Mouse (Mus musculus): ENCODE data around the gene Apol11a. TPM values are rescaled to one million over a fixed set of nuclear protein-coding genes. Genes with fewer than 3 reads are reported as not detected.
"Not testable (repeated sequence)": the region's sequence is repeated elsewhere in the genome, so short reads cannot be mapped to it uniquely, and the experiment has no call there.

Gene Apol11a
- polyA plus RNA-seq, 1 experiment = not detected

GRCm38 (mm10) chr15:77533216-77533615, 25.1 kb downstream of the Apol11a start, which contains the start of gene Apol7c:
Gene Apol7c, minus strand, starts transcription at chr15:77533316.
- TF ChIP-seq CTCF (conservative IDR thresholded peaks at IDR 0.05; ENCODE audit: insufficient read depth, insufficient read length, low read depth, low read length) (no peak), POLR2A (IDR thresholded peaks at IDR 0.05; ENCODE audit: low read depth, low read length) (no peak)
- DNase-seq = no peak
- no peaks in the 10 kb centered on the region for H3K4me1 ChIP-seq (ENCODE audit: control insufficient read depth, insufficient read depth, low read length)
- H3K27ac ChIP-seq (ENCODE audit: insufficient read depth, low read depth, low read length) = no peak within 1 kb of the TSS
- no peak within 1 kb of the TSS for H3K4me3 ChIP-seq (ENCODE audit: insufficient read depth, low read depth, low read length)
- no peaks in the 10 kb centered on the region for H3K27me3 ChIP-seq (replicated peaks; ENCODE audit: control insufficient read depth, insufficient read depth, low read length)
- H3K36me3 ChIP-seq (ENCODE audit: control insufficient read depth, insufficient read depth, low read length) = no peaks in the 10 kb centered on the region

- not testable (repeated sequence) for H3K36me3 ChIP-seq (ENCODE audit: control insufficient read depth, insufficient read depth, low read length); H3K27ac ChIP-seq (ENCODE audit: insufficient read depth, low read depth, low read length); DNase-seq; H3K4me1 ChIP-seq (ENCODE audit: control insufficient read depth, insufficient read depth, low read length); H3K27me3 ChIP-seq (replicated peaks; ENCODE audit: control insufficient read depth, insufficient read depth, low read length); H3K4me3 ChIP-seq (ENCODE audit: insufficient read depth, low read depth, low read length)
- 44% methylated on average over 1 of the region's 1 CpGs for WGBS
Observed at GRCm38 (mm10) chr15:77539221-77539620, 31.1 kb downstream of the Apol11a start.

- Histone ChIP-seq H3K4me1 (ENCODE audit: control insufficient read depth, insufficient read depth, low read length) (no peaks in the 10 kb centered on the region), H3K36me3 (ENCODE audit: control insufficient read depth, insufficient read depth, low read length) (no peaks in the 10 kb centered on the region), H3K27ac (ENCODE audit: insufficient read depth, low read depth, low read length) (no peak within 1 kb of the TSS), H3K27me3 (replicated peaks; ENCODE audit: control insufficient read depth, insufficient read depth, low read length) (no peaks in the 10 kb centered on the region), H3K4me3 (ENCODE audit: insufficient read depth, low read depth, low read length) (no peak within 1 kb of the TSS)
- DNase-seq = no peak
- no peak for TF ChIP-seq CTCF (conservative IDR thresholded peaks at IDR 0.05; ENCODE audit: insufficient read depth, insufficient read length, low read depth, low read length)
- no peak for TF ChIP-seq POLR2A (IDR thresholded peaks at IDR 0.05; ENCODE audit: low read depth, low read length)
Observed at GRCm38 (mm10) chr15:77561792-77562191, 53.7 kb downstream of the Apol11a start, which contains the start of gene 1700025B11Rik. Gene 1700025B11Rik, minus strand, starts transcription at chr15:77561892.

GRCm38 (mm10) chr15:77563219-77563618, 55.1 kb downstream of the Apol11a start:
- Histone ChIP-seq H3K27ac (ENCODE audit: insufficient read depth, low read depth, low read length) (no peak overlapping the region), H3K36me3 (ENCODE audit: control insufficient read depth, insufficient read depth, low read length) (no peaks in the 10 kb centered on the region), H3K4me3 (ENCODE audit: insufficient read depth, low read depth, low read length) (no peak overlapping the region), H3K27me3 (replicated peaks; ENCODE audit: control insufficient read depth, insufficient read depth, low read length) (no peaks in the 10 kb centered on the region), H3K4me1 (ENCODE audit: control insufficient read depth, insufficient read depth, low read length) (no peaks in the 10 kb centered on the region)
- 0 out of 2 replicates have a peak, but pooled peaks have one; percentile 10 for TF ChIP-seq CTCF (conservative IDR thresholded peaks at IDR 0.05; ENCODE audit: insufficient read depth, insufficient read length, low read depth, low read length)
- no peak for TF ChIP-seq POLR2A (IDR thresholded peaks at IDR 0.05; ENCODE audit: low read depth, low read length)
- DNase-seq = no peak

Other genes starting within 250 kb of the Apol11a start
- 18.7 and 20.3 TPM in 2 replicates for gene Rbfox2, start 201.3 kb upstream of the Apol11a start, polyA plus RNA-seq (2012; rRNA removed)
- not detected in 2 replicates for gene Apol7a, start 109.2 kb upstream of the Apol11a start, polyA plus RNA-seq (2012; rRNA removed)
- gene Apol9a, start 97.1 kb upstream of the Apol11a start, polyA plus RNA-seq (2012; rRNA removed) = 1.5 and 1.7 TPM in 2 replicates
- gene Apol7b, start 60.8 kb upstream of the Apol11a start, polyA plus RNA-seq (2012; rRNA removed) = not detected in 2 replicates
- 0.08 TPM in 1 of 2 replicates, not detected in the other for gene Apol10a, start 31.2 kb upstream of the Apol11a start, polyA plus RNA-seq (2012; rRNA removed)
- gene Apol7c, start 25.0 kb downstream of the Apol11a start, polyA plus RNA-seq (2012; rRNA removed) = 0.14 and 3.5 TPM in 2 replicates
- gene 1700025B11Rik, start 53.6 kb downstream of the Apol11a start, polyA plus RNA-seq (2012; rRNA removed) = not detected in 2 replicates
- 0.26 and 0.28 TPM in 2 replicates for gene Apol10b, start 87.9 kb downstream of the Apol11a start, polyA plus RNA-seq (2012; rRNA removed)
- gene Gm36245, start 91.0 kb downstream of the Apol11a start, polyA plus RNA-seq (2012; rRNA removed) = not detected in 2 replicates
- 0.08 and 0.16 TPM in 2 replicates for gene Apol11b, start 135.0 kb downstream of the Apol11a start, polyA plus RNA-seq (2012; rRNA removed)
- 0.26 and 2.4 TPM in 2 replicates for gene Apol7e, start 190.6 kb downstream of the Apol11a start, polyA plus RNA-seq (2012; rRNA removed)
- 2.1 and 2.8 TPM in 2 replicates for gene Apol9b, start 220.8 kb downstream of the Apol11a start, polyA plus RNA-seq (2012; rRNA removed)
- gene Apol8, start 248.7 kb downstream of the Apol11a start, polyA plus RNA-seq (2012; rRNA removed) = 0.03 and 0.06 TPM in 2 replicates

Data from kidney, adult 2 months (tissue).